Mouse (Mus musculus) olfactory bulb, adult 2 months (tissue): ENCODE measurements around the gene Ldhd.

Experiments used
- CTCF ChIP-seq: fragments of 200-500 bp; IDR thresholded peaks from 2 replicates; pipeline ENCODE4 v1.5.1; 2012; ENCODE audit warnings: low read depth, mild to moderate bottlenecking, low read length, moderate library complexity; ENCODE audit not compliant: insufficient read depth
- POLR2A ChIP-seq: fragments of 200-500 bp; IDR thresholded peaks from 2 replicates; pipeline ENCODE4 v1.6.1; 2012; ENCODE audit warnings: mild to moderate bottlenecking, low read depth, low read length, moderate library complexity; ENCODE audit not compliant: insufficient read depth

DNA sequence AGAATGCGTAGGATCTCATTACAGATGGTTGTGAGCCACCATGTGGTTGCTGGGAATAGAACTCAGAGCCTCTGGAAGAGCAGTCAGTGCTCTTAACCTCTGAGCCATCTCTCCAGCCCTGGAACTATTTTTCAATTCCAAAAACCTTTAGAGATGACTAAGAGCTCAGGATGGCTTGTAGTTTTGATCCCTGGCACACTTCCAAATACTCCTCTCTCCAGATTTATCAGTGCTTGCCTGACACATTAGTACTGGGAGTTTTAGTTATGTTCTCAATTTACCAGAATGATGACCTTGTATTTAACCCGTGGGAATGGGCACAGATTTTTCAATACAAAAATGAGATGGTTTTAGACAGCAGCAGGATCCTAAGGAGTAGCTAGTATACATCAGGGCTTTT is 36.6 kb upstream of the Ldhd start:
- TF ChIP-seq CTCF = no peak
- TF ChIP-seq POLR2A = no peak
